Mouse (Mus musculus) thymus, postnatal 10 days (tissue): Measurements from ENCODE around the gene 4930550C14Rik.

Experiments
- DNase-seq, 2 experiments: peaks; one replicate each; pipeline ENCODE4 v3.0.0; 2021; ENCODE audit warnings: low spot score in 2 of 2

The 4930550C14Rik gene

DNA sequence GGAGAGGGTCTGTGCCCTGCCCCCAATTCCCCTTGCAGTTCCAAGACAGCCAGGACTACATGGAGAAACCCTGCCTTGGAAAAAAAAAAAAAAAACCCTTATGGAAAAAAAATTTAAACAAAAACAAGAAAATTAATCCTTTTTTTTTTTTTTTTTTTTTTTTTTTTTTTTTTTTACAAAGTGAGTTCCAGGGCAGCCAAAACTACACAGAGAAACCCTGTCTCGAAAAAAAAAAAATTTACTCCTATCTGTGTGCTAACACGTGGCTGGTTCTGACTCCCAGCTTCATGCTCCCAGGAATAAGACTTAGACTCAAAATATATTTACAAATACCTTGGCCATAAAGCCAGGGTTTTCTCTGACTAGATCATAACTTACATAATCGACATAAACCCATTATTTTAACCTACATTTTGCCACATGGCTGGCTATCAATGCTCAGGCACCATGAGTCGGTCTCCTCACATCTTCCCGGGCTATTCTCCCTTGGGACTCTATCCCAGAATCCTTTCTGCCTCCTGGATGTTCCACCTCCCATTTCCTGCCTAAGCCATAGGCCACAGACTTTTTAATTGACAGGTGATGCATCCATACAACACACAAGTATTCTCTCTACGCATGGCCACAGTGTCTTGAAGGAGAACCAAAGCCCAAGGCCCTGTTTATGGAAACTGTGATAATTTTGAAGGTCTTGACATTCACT lies 2.1 kb downstream of the 4930550C14Rik start:
- DNase-seq, result no peak

DNA sequence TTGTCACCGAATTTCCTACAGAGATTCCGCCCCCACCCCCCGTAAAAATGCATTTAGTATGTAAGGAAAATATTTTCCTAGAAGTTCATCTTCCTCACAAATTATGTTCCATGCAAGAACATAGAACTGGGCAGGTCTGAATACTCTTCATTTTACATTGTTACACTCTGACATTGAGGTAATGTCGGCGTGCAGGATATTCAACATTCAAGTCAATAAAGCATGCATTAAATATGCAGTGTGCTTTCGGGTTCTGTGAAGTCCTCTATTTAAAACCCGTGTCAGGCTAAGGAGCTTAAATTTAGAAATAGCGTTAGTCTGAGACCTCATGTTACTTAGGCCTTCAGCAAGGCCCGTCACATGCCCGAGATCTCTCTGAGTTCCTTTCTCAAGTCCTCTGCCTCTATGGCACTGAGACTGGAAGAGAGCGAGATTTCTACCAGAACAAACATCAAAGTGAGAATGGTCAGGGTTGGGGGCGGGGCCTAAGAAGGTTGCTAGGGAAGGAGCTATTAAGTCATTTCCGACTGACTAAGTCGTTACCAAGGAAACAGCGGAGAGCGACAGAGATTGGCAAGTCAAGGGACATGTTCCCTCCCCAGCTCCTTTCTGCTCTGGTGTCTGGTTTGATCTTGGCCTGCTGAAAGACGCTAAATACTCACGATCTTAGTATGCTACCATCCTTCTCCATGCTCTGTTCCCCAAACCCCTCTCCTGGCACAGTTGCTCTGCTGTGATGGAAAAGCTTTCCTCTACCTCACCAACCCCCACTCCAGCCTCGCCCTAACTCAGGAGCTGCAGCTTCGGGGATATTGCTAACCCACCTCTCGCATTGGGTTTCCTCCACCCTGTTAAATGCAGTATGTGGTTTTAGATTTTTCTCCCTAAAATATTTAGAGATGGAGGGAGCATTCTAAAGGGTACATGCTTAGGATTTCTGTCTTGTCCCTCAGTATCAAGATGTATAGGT lies 2.9 kb downstream of the 4930550C14Rik start:
- peak; percentile 79 to 83 for DNase-seq

DNA sequence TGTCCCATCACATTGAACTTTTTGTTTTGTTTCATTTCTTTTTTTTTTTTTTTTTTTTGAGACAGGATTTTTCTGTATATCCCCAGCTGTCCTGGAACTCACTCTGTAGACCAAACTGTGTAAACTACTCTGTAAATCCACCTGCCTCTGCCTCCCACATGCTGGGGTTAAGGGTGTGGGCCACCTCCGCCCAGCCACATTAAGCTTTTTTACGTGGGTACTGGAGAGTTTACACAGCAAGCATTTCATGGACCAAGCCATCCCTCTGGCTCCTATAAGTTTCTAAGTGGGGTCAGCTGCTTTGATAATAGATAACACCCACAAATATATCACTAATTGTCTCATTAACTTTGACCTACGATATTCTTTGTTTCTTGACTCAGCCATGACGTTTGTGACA lies 6.4 kb downstream of the 4930550C14Rik start:
- DNase-seq, result no peak

DNA sequence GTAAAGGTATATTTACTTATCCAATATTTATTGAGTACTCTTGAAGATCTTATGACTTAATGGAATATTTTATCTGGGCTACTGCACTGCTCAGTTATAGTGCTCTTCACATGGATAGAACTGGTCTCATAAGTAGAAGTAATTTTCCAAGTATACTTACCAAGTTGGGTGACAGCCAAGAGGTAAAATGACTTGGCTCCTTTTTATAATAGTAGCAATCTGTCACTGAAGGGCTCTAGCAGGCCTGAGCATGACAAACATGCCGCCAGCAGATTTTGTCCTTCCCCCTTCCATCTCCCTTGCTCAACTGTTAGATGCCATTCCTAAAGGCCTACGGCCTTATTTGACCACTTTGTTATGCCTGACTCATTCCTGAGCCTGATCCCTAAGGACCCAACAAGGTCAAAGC lies 6.8 kb downstream of the 4930550C14Rik start:
- DNase-seq, result no peak

DNA sequence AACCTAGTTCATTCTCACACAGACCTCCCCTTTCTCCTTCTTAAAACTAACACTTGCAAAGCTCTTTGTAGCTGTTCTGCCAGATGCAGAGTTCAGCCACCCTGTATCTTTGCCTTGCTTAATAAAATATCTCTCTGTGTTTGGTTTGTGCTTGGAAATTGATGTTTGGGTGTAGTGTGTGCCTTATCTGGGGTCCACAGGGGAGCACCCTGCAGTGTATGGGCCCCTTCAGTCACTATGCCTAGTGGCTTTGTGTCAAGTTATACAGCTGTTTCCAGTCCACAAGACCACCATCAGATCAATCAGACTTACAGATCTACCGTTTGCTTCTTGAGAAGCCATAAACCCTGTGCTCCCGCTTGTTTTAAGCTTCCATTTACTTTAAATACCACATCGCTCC lies 7.3 kb downstream of the 4930550C14Rik start:
- DNase-seq, result no peak

DNA sequence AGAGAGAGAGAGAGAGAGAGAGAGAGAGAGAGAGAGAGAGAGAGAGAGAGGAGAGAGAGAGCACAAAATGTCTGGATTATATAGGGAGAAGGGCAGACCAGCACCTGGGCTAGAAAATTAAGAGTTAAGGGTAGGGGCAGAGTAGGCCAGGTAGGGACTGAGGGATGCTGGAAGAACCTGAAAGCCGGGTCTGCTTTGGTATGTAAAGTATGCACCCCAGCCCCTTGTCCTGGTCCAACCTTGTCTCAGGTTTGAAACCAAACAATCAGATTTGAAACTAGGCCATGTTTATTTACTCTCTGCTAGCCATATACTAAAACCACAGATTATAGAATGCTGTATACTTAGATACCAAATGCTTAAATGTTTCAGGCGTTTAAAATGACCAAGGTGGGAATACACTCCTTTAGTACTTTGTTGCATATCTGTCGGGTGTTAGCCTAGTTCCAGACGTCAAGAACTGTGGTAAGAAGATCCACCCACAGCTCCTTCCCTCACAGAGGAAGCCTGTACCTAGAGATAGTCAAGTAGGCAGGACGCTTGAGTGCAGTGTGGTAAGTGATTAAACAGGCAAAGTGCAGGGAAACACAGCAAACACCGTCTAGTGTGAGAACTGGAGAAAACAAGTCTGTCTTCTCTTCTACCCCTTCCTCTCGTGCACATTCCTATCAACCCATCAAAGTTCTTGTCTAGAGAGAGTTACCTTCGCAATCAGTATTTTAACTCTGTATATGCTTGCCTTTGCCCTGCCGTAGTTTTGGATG lies 20.2 kb downstream of the 4930550C14Rik start:
- DNase-seq, result no peak

DNA sequence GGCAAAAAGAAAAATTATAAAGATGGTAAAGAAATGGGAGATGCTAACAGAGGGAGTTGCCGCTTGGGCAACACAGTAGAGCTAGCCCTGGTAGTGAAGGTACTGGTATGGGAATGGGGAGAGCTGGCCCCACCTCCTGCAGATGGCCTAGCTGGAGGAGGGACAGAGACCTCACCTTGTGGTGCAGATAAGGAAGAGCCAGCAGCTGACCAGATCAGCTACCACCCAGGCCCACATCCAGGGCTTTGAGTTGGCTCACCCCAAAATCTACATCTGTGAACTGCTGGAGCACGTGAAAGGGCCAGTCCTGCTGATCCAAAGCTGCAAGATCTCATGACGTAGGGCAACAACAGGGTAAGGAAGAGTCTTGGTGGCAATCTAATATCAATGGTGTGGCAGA lies 24.6 kb downstream of the 4930550C14Rik start:
- DNase-seq, result no peak

DNA sequence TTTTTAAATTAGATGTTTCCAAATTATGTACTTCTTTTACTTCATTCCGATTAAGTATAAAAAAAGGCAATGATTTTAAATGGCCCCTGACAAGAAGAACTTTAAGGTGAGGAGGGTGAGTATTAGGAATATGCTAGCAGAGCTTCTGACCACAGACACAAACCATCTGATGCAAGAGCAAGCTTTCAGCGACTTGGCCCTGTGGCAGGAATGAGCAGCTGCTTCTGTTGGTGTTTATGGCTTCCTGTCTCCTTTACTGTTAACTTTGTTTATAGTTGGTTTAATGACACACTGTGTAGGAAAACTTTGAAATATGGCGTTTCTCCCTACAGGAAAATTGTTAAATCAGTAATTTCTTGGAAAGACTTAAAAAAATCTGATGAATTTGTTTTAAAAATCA lies 25.5 kb downstream of the 4930550C14Rik start:
- no peak for DNase-seq

DNA sequence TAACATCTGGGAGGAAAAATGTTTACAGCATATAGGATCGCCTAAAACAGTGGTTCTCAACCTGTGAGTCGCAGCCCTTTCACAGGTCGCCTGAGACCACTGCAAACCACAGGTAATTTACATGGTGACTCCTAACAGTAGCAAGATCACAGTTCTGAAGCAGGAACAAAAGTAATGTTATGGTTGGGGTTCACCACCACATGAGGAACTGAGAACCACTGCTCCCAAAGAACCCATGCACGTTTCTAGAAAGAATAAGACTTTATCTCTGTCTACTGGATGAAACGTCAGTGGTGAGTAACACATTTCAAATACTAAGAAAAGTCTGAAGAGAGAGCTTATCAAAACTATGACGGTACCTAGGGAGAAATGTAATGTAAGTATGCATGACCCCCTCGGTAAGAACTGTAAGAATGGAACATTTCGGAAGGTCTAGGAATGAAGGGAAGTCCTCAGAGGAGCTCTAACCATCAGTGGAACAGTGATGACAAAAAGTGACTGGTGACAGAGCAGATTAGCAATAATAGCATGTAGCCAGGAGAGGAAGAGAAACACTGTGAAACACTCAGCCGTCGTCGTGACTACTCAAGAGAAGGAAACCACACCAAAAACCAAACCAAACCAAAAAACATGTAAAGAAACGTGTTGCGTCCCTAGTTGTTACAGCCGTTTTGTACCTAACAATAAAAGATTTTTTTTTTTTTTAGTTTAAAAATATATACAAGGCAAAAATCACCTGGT lies 33.9 kb downstream of the 4930550C14Rik start:
- DNase-seq, result no peak

DNA sequence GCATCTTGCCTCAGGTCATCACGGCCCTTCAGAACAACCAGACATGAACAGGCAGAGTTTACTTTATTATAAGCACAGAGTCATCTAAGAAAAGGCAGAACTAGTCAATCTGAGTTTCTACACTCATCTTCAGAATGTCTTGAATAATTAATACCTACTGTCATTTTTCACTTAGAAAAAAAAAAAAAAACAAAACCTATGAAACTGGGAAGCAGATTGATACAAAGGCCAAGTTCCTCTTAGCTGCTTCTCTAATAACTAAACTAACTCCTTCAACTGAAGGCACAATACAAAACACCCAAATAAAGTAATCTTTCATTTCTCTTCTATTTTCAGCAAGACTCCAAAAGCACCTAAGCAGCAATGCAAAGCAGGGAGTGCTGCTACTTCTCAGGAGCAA lies 48.5 kb downstream of the 4930550C14Rik start:
- no peak for DNase-seq

DNA sequence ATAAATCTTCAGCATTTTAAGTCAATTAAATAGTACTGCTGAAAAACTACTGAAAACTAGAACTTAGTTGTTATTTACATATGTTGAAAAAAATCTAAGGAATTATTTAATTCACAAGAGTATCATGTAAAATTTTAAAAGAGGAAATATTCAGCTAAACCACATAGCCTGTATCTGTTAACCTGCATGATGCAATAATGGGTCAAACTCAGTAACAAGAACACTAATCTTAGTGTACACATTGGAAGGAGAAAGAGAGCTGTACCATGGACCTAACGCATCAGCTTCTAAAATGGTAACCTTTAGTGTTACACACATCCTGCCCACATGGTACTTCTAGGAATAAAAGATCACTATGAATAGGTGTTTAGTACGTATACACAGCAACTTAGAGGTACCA lies 49.9 kb downstream of the 4930550C14Rik start:
- no peak for DNase-seq

DNA sequence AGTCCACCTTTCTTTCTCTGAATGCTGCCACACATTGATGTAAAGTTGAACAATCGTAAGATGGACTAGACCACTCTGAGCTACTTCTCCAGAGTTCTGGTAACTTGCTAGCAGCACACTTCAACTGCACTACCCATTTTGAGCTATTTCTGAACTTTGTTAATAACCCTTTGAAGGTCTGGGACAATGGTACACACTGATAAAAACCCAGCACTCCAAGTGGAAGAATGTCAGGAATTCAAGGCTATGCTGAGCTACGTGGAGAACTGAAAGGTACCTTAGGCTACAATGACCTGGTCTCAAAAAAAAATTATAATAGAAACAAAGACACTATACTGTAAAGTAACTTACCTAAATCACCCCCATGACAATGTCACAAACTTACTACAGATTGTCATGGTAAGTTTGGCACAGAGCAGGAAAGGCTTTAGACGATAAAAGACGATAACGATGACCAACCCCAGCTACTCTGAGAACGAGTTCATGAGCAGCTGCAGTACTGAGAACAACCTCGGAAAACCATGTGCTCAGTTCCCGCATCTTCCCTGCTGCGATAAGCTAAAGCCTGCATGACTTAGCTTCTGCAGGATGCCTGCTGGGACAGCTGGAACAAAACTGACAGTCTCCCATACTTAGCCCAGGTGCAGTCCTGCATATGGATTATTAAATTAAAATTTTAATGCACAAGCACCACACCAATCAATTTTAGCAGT lies 70.8 kb downstream of the 4930550C14Rik start:
- DNase-seq, result no peak
